Mouse (Mus musculus): Measurements from ENCODE around the gene Smtnl1.
"Not testable (repeated sequence)": the region's sequence is repeated elsewhere in the genome, so short reads cannot be mapped to it uniquely, and the experiment has no call there.

Gene Smtnl1

GRCm38 (mm10) chr2:84838593-84838949 lies 16.1 kb upstream of the Smtnl1 start, which contains the start of gene Slc43a1:
Gene Slc43a1, plus strand, starts transcription at chr2:84838850.
- DNase-seq (ENCODE audit: low spot score in 2 of 2) = no peak

GRCm38 (mm10) chr2:84837817-84838592 lies 15.6 kb upstream of the Smtnl1 start:
- no peak for DNase-seq (ENCODE audit: low spot score in 2 of 2)

- DNase-seq (ENCODE audit: low spot score in 2 of 2) = no peak
Measured at GRCm38 (mm10) chr2:84837107-84837506, 14.7 kb upstream of the Smtnl1 start.

GRCm38 (mm10) chr2:84831666-84832391 lies 9.4 kb upstream of the Smtnl1 start:
- peak; percentile 89 to 94 for DNase-seq (ENCODE audit: low spot score in 2 of 2)

- no peak for DNase-seq (ENCODE audit: low spot score in 2 of 2)
Measured at GRCm38 (mm10) chr2:84827283-84827920, 5.0 kb upstream of the Smtnl1 start.

GRCm38 (mm10) chr2:84826488-84827282 lies 4.2 kb upstream of the Smtnl1 start, which contains the start of gene Timm10:
Gene Timm10, plus strand, starts transcription at chr2:84826997.
- peak; percentile 89 for DNase-seq (ENCODE audit: low spot score in 2 of 2)

- no peak for DNase-seq (ENCODE audit: low spot score in 2 of 2)
Measured at GRCm38 (mm10) chr2:84823237-84823636, 785 bp upstream of the Smtnl1 start.

GRCm38 (mm10) chr2:84819861-84820260 lies 2.6 kb downstream of the Smtnl1 start:
- DNase-seq (ENCODE audit: low spot score in 2 of 2) = peak in 1 of 2 experiments; percentile 38

- no peak for DNase-seq (ENCODE audit: low spot score in 2 of 2)
Measured at GRCm38 (mm10) chr2:84812676-84813075, 9.8 kb downstream of the Smtnl1 start.

- no peak for DNase-seq (ENCODE audit: low spot score in 2 of 2)
Measured at GRCm38 (mm10) chr2:84811880-84812279, 10.6 kb downstream of the Smtnl1 start.

- DNase-seq (ENCODE audit: low spot score in 2 of 2) = peak; percentile 93 to 94
Measured at GRCm38 (mm10) chr2:84810886-84811577, 11.4 kb downstream of the Smtnl1 start.

GRCm38 (mm10) chr2:84810526-84810885 lies 11.9 kb downstream of the Smtnl1 start:
- no peak for DNase-seq (ENCODE audit: low spot score in 2 of 2)

GRCm38 (mm10) chr2:84809330-84809729 lies 13.1 kb downstream of the Smtnl1 start:
- DNase-seq (ENCODE audit: low spot score in 2 of 2) = no peak

- no peak for DNase-seq (ENCODE audit: low spot score in 2 of 2)
Measured at GRCm38 (mm10) chr2:84806546-84806945, 15.9 kb downstream of the Smtnl1 start.

GRCm38 (mm10) chr2:84803963-84804362 lies 18.5 kb downstream of the Smtnl1 start:
- DNase-seq (ENCODE audit: low spot score in 2 of 2) = no peak

GRCm38 (mm10) chr2:84801223-84801622 lies 21.2 kb downstream of the Smtnl1 start:
- DNase-seq (ENCODE audit: low spot score in 2 of 2) = not testable (repeated sequence)

- no peak for DNase-seq (ENCODE audit: low spot score in 2 of 2)
Measured at GRCm38 (mm10) chr2:84800304-84800703, 22.1 kb downstream of the Smtnl1 start.

GRCm38 (mm10) chr2:84799041-84799561 lies 23.4 kb downstream of the Smtnl1 start:
- DNase-seq (ENCODE audit: low spot score in 2 of 2) = peak; percentile 77 to 82

GRCm38 (mm10) chr2:84798493-84798921 lies 23.9 kb downstream of the Smtnl1 start, which contains the start of gene Ube2l6:
Gene Ube2l6, plus strand, starts transcription at chr2:84798828.
- DNase-seq (ENCODE audit: low spot score in 2 of 2) = peak; percentile 71 to 72

GRCm38 (mm10) chr2:84797833-84798492 lies 24.5 kb downstream of the Smtnl1 start:
- DNase-seq (ENCODE audit: low spot score in 2 of 2) = peak; percentile 91 to 92
